Mouse (Mus musculus): ENCODE results near the gene Asna1.

- peak; percentile 21; the same call in 1 of the 2 replicates for TF ChIP-seq CTCF (IDR thresholded peaks at IDR 0.05)
- TF ChIP-seq EP300 (IDR thresholded peaks at IDR 0.05): no peak
Observed at GRCm38 (mm10) chr8:85021514-85022055, 3.5 kb downstream of the Asna1 start.
